Mouse (Mus musculus) embryonic facial prominence, embryonic 12.5 days (tissue): ENCODE measurements around the gene Pou1f1. TPM values are rescaled to one million over a fixed set of nuclear protein-coding genes. Genes with fewer than 3 reads are reported as not detected.

ENCODE experiments used
- ATAC-seq: fragments of 200-750 bp; cut with Nextera tagmentation; 2 replicates; pipeline ENCODE4 v1.8.0; 2017; ENCODE audit not compliant: insufficient number of reproducible peaks, insufficient read depth, low FRiP score, low TSS enrichment
- H3K27ac ChIP-seq: fragments of 300-500 bp; sonication (generic); 2 replicates; pipeline ENCODE4 v1.5.1; 2016; ENCODE audit warnings: mild to moderate bottlenecking
- H3K27me3 ChIP-seq: fragments of 300-500 bp; sonication (generic); 2 replicates; pipeline ENCODE4 v1.6.1; 2016; ENCODE audit warnings: mild to moderate bottlenecking, moderate library complexity
- H3K36me3 ChIP-seq: fragments of 300-500 bp; sonication (generic); 2 replicates; pipeline ENCODE4 v1.6.1; 2016; ENCODE audit warnings: mild to moderate bottlenecking
- H3K4me1 ChIP-seq: fragments of 300-500 bp; sonication (generic); 2 replicates; pipeline ENCODE4 v1.6.1; 2016
- H3K4me2 ChIP-seq: fragments of 300-500 bp; sonication (generic); replicated peaks from 2 replicates; pipeline ENCODE4 v1.6.1; 2016; ENCODE audit warnings: mild to moderate bottlenecking, moderate library complexity
- H3K4me3 ChIP-seq: fragments of 300-500 bp; sonication (generic); 2 replicates; pipeline ENCODE4 v1.5.1; 2016; ENCODE audit warnings: mild to moderate bottlenecking
- H3K9ac ChIP-seq: fragments of 300-500 bp; sonication (generic); 2 replicates; pipeline ENCODE4 v1.6.1; 2016; ENCODE audit warnings: mild to moderate bottlenecking, moderate library complexity
- H3K9me3 ChIP-seq: fragments of 300-500 bp; sonication (generic); 2 replicates; pipeline ENCODE4 v1.6.1; 2016; ENCODE audit warnings: mild to moderate bottlenecking, moderate library complexity
- WGBS: fragments of 180-500 bp; shearing (Covaris S2); methylation state at CpG from one replicate; pipeline ENCODE4 v1.1.7; 2016; 5-methylcytosine and 5-hydroxymethylcytosine counted together
- polyA plus RNA-seq: library from polyadenylated mRNA; unstranded; fragments of >200 nt; fragmentation: Nextera tagmentation; extraction: Ambion mirVana; gene quantifications from 2 replicates; pipeline ENCODE4 v1.2.1, GENCODE M21; 2016

Pou1f1 gene
- polyA plus RNA-seq, result 0.10 TPM in 1 of 2 replicates, not detected in the other

DNA sequence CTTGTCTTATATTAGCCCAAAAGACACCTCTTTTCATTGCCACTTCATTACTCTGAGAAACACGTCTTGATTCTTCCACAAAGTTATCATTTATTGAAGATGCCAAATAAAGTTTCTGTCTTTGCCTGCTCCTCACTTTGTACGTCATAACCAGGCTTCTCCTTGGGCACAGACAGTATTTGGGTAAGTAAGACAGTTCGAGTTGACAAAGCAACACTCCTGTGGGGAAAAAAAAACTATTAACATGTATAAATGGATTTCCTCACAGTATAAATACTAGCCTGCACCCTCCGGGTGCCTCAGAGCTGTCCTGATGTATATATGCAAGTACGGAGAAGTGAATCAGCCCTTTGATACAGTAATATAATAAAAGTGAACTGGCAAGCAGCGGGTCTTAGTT, at the start of gene Pou1f1:
TSS of gene Pou1f1 (plus strand) at position 301 of the 400 bp plus-strand sequence.
- H3K9me3 ChIP-seq, result no peaks in the 10 kb centered on the region
- no peak for ATAC-seq

GRCm38 (mm10) chr16:65470650-65471049, 49.7 kb upstream of the Pou1f1 start:
- Histone ChIP-seq H3K9ac (no peak overlapping the region), H3K4me1 (peaks cover 2% of the 10 kb centered on the region; the same call in 1 of the 2 replicates), H3K4me3 (no peak overlapping the region), H3K36me3 (no peaks in the 10 kb centered on the region), H3K9me3 (no peaks in the 10 kb centered on the region), H3K27ac (no peak overlapping the region), H3K27me3 (peaks cover 5% of the 10 kb centered on the region; the same call in 1 of the 2 replicates), H3K4me2 (no peak overlapping the region)
- 21% methylated on average over 4 of the region's 4 CpGs for WGBS
- no peak for ATAC-seq

More for the DNA sequence above, at the start of gene Pou1f1:
- no peak within 1 kb of the TSS for H3K9ac ChIP-seq
- no peaks in the 10 kb centered on the region for H3K27me3 ChIP-seq
- 85% methylated on average over 6 of the region's 6 CpGs for WGBS
- H3K4me3 ChIP-seq, result no peak within 1 kb of the TSS
- H3K4me2 ChIP-seq, result no peak within 1 kb of the TSS
- H3K36me3 ChIP-seq, result no peaks in the 10 kb centered on the region
- H3K4me1 ChIP-seq, result no peaks in the 10 kb centered on the region
- H3K27ac ChIP-seq, result no peak within 1 kb of the TSS

GRCm38 (mm10) chr16:65472472-65473001, 47.8 kb upstream of the Pou1f1 start:
- H3K4me1 ChIP-seq, result peaks cover 2% of the 10 kb centered on the region; the same call in 1 of the 2 replicates
- no peaks in the 10 kb centered on the region for H3K36me3 ChIP-seq
- H3K9me3 ChIP-seq, result no peaks in the 10 kb centered on the region
- WGBS, result 19% methylated on average over 5 of the region's 5 CpGs
- no peak overlapping the region for H3K4me3 ChIP-seq
- H3K27ac ChIP-seq, result no peak overlapping the region
- H3K9ac ChIP-seq, result no peak overlapping the region
- no peak overlapping the region for H3K4me2 ChIP-seq
- ATAC-seq, result no peak
- H3K27me3 ChIP-seq, result peaks cover 5% of the 10 kb centered on the region; the same call in 1 of the 2 replicates

DNA sequence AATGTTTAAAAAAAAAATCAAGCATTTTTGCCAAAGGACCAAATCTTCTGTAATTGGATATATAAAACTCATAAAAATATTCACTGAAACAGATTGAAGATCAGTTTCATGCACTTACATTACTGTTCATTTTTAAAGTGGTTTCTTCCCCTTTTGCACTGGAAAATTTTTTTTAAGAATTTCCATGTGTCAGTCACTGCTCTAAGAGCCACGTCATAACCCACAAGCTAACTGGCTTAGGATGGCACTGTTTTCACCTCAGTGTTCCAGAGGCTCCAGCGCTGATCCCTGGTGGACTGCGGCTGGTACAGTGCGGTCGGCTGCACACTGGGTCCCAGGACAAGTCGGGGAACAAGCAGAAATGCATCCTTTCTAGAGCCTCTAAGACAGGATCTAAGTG, 34.6 kb upstream of the Pou1f1 start:
- H3K27me3 ChIP-seq, result no peaks in the 10 kb centered on the region
- WGBS, result 79% methylated on average over 6 of the region's 6 CpGs
- H3K36me3 ChIP-seq, result no peaks in the 10 kb centered on the region
- H3K4me1 ChIP-seq, result no peaks in the 10 kb centered on the region
- H3K9me3 ChIP-seq, result no peaks in the 10 kb centered on the region
- H3K9ac ChIP-seq, result no peak overlapping the region
- H3K4me3 ChIP-seq, result no peak overlapping the region
- no peak for ATAC-seq
- H3K4me2 ChIP-seq, result no peak overlapping the region
- H3K27ac ChIP-seq, result no peak overlapping the region

GRCm38 (mm10) chr16:65496030-65496429, 24.3 kb upstream of the Pou1f1 start:
- Histone ChIP-seq H3K27me3 (no peaks in the 10 kb centered on the region), H3K36me3 (no peaks in the 10 kb centered on the region), H3K9me3 (no peaks in the 10 kb centered on the region), H3K4me2 (no peak overlapping the region), H3K4me1 (no peaks in the 10 kb centered on the region), H3K9ac (no peak overlapping the region), H3K27ac (no peak overlapping the region), H3K4me3 (no peak overlapping the region)
- ATAC-seq, result no peak
- 80% methylated on average over 5 of the region's 5 CpGs for WGBS

DNA sequence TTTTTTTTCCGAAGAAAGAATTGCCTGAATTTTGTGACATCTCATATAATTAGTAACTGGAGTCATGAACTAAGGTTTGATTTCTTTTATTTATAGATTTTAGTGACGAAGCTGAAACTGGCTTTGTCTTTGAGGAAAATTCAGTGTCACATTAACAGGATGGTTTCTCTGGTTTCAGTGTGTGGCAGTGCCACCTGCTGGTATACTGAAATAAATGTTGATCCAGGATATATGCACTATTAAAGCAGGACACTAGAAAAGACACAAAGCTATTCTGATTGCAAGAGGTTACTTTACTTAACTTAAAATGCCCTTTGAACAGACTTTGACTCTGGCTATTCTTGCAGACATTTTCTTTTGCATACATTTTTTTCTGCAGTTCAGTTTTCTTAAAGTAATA, 23.3 kb upstream of the Pou1f1 start:
- Histone ChIP-seq H3K36me3 (no peaks in the 10 kb centered on the region), H3K27me3 (no peaks in the 10 kb centered on the region), H3K27ac (no peak overlapping the region), H3K9ac (no peak overlapping the region), H3K4me1 (no peaks in the 10 kb centered on the region), H3K9me3 (no peaks in the 10 kb centered on the region), H3K4me2 (no peak overlapping the region), H3K4me3 (no peak overlapping the region)
- ATAC-seq, result no peak
- 43% methylated on average over 2 of the region's 2 CpGs for WGBS

DNA sequence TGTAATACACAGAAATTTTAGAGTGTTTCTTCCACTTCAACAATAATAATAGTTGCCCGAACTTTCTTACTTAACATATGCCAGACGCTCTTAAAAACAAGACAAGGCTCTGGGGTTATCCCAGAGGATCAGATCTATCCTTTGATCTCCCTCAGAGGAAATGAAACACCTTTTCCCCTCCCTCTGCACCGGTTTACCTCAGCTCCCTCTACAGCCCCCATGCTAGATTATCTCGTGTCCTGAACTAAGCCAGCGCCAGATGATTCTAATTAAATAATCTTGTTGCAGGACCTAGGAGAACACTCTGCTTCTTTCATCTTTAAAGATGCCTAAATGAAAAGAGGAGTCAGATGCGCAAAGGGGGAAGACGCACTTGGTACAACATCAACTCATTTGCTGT, 6.1 kb upstream of the Pou1f1 start:
- no peaks in the 10 kb centered on the region for H3K9me3 ChIP-seq
- 28% methylated on average over 7 of the region's 7 CpGs for WGBS
- no peak overlapping the region for H3K4me3 ChIP-seq
- H3K27me3 ChIP-seq, result no peaks in the 10 kb centered on the region
- 0 out of 2 replicates have a peak, but pooled peaks cover 4% of the 10 kb centered on the region for H3K4me1 ChIP-seq
- ATAC-seq, result no peak
- H3K36me3 ChIP-seq, result no peaks in the 10 kb centered on the region
- H3K9ac ChIP-seq, result no peak overlapping the region
- H3K4me2 ChIP-seq, result no peak overlapping the region
- H3K27ac ChIP-seq, result no peak overlapping the region

- Histone ChIP-seq H3K4me2 (no peak overlapping the region), H3K36me3 (no peaks in the 10 kb centered on the region), H3K4me1 (peaks cover 4% of the 10 kb centered on the region; the same call in 1 of the 2 replicates), H3K9ac (no peak overlapping the region), H3K27ac (no peak overlapping the region), H3K9me3 (no peaks in the 10 kb centered on the region), H3K4me3 (no peak overlapping the region), H3K27me3 (no peaks in the 10 kb centered on the region)
- 89% methylated on average over 2 of the region's 2 CpGs for WGBS
- ATAC-seq, result no peak
These were observed 5.7 kb downstream of the Pou1f1 start for GRCm38 (mm10) chr16:65526004-65526403.

GRCm38 (mm10) chr16:65526695-65527094, 6.4 kb downstream of the Pou1f1 start:
- H3K27ac ChIP-seq, result no peak overlapping the region
- no peaks in the 10 kb centered on the region for H3K9me3 ChIP-seq
- no peak overlapping the region for H3K4me3 ChIP-seq
- no peaks in the 10 kb centered on the region for H3K36me3 ChIP-seq
- H3K9ac ChIP-seq, result no peak overlapping the region
- no peak for ATAC-seq
- no peaks in the 10 kb centered on the region for H3K27me3 ChIP-seq
- 83% methylated on average over 5 of the region's 5 CpGs for WGBS
- peaks cover 4% of the 10 kb centered on the region; the same call in 1 of the 2 replicates for H3K4me1 ChIP-seq
- H3K4me2 ChIP-seq, result no peak overlapping the region

- Histone ChIP-seq H3K9me3 (no peaks in the 10 kb centered on the region), H3K4me3 (no peak overlapping the region), H3K4me1 (peaks cover 4% of the 10 kb centered on the region; the same call in 1 of the 2 replicates), H3K9ac (no peak overlapping the region), H3K4me2 (no peak overlapping the region), H3K36me3 (no peaks in the 10 kb centered on the region), H3K27ac (no peak overlapping the region), H3K27me3 (no peaks in the 10 kb centered on the region)
- no peak for ATAC-seq
- 5% methylated on average over 5 of the region's 5 CpGs for WGBS
These were observed 9.3 kb downstream of the Pou1f1 start for GRCm38 (mm10) chr16:65529589-65529988.

GRCm38 (mm10) chr16:65531663-65532062, 11.4 kb downstream of the Pou1f1 start:
- Histone ChIP-seq H3K27ac (no peak overlapping the region), H3K4me3 (no peak overlapping the region), H3K36me3 (no peaks in the 10 kb centered on the region), H3K9ac (no peak overlapping the region), H3K9me3 (no peaks in the 10 kb centered on the region), H3K4me1 (peaks cover 4% of the 10 kb centered on the region; the same call in 1 of the 2 replicates), H3K27me3 (no peaks in the 10 kb centered on the region), H3K4me2 (no peak overlapping the region)
- ATAC-seq, result no peak
- 71% methylated on average over 8 of the region's 8 CpGs for WGBS

DNA sequence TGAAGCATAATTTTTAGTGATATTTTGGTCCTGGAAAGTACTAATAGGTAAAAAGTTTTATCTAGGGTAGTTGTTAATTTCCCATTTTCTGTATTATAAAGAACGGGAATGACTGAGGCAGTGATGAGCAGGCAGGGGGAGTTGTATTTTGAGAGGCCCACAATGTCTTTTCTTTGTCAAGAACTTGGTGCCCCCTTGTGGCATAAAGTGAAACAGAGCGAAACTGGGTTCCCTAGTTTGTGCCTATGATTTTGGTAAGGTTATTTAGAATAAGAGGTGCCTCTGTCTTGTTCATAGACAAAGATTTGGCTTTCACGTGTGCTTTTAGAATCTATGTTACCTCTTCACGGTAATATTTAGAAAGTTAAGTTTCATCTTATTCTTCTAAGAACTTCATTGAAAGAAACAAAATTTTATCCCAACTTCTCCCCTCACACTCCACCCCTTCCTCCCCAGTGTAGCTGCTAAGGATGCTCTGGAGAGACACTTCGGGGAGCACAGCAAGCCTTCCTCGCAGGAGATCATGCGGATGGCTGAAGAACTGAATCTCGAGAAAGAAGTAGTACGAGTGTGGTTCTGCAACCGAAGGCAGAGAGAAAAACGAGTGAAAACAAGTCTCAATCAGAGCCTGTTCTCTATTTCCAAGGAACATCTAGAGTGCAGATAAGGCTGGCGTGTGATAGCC, 13.1 kb downstream of the Pou1f1 start:
- no peak for ATAC-seq
- Histone ChIP-seq H3K9ac (no peak overlapping the region), H3K4me1 (peaks cover 4% of the 10 kb centered on the region; the same call in 1 of the 2 replicates), H3K36me3 (no peaks in the 10 kb centered on the region), H3K27me3 (no peaks in the 10 kb centered on the region), H3K4me2 (no peak overlapping the region), H3K9me3 (no peaks in the 10 kb centered on the region), H3K27ac (no peak overlapping the region), H3K4me3 (no peak overlapping the region)
- WGBS, result 28% methylated on average over 12 of the region's 12 CpGs
